15 mouse cellular contexts compared by ENCODE assay signal in the genomic region with DNA sequence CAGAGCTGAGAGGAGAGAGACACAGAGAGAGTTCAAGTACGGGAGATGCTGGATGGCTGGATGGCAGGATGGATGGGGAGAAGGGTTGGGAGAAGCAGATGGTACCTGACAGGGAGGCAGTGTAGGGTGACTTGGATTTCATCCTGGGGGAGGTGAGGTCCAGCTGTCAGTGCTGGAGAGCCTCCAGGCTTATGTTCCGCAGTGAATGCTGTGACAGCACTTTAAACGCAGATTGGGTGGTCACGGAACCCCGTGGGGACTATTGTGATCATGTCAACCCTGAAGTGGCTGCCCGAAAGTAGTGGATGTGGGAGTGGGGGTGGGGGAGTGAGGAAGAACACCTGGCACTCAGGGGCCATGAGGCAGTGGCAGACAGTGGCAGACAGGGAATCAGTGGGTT. TPM values are rescaled to one million over a fixed set of nuclear protein-coding genes. Genes with fewer than 3 reads are reported as not detected.
"Had no signal": no experiment of that assay in that cellular context is flagged by ENCODE, and none has a peak within 500 bp of the region (broad histone marks: within the 10 kb centered on the region; RNA-seq: fewer than 3 reads in every experiment).

No protein-coding gene starts in this region.

- H3K4me1 ChIP-seq: liver, embryonic 12.5 days had no signal

- ATAC-seq: liver, embryonic 12.5 days; midbrain, embryonic 16.5 days had no signal

- H3K27ac ChIP-seq: left cerebral cortex, adult 2 months; limb, embryonic 15.5 days; liver, embryonic 12.5 days; midbrain, embryonic 12.5 days; stomach, postnatal 0 days had no signal

- H3K36me3 ChIP-seq: limb, embryonic 15.5 days; liver, embryonic 12.5 days; midbrain, embryonic 12.5 days had no signal

- H3K4me2 ChIP-seq: limb, embryonic 15.5 days; liver, embryonic 12.5 days; lung, embryonic 14.5 days; midbrain, embryonic 12.5 days had no signal

- H3K9ac ChIP-seq: limb, embryonic 15.5 days; liver, embryonic 12.5 days; lung, embryonic 14.5 days; midbrain, embryonic 12.5 days had no signal

- DNase-seq: kidney, postnatal 14 days; lung, embryonic 14.5 days; lung, postnatal 10 days; lung, postnatal 4 days; thymus, postnatal 4 days had no signal

- H3K9me3 ChIP-seq: limb, embryonic 15.5 days; liver, embryonic 12.5 days; midbrain, embryonic 12.5 days had no signal

- H3K4me3 ChIP-seq: left cerebral cortex, adult 2 months; limb, embryonic 15.5 days; liver, embryonic 12.5 days; midbrain, embryonic 12.5 days had no signal

RNA-seq across cellular contexts. Expression of a gene that starts 3.7 kb away (rescaled TPM):
- polyA plus RNA-seq: liver, embryonic 12.5 days; liver, embryonic 16.5 days; lung, embryonic 14.5 days had no signal

RNA-seq across cellular contexts. Expression of a gene that starts 19.4 kb away (rescaled TPM):
- polyA plus RNA-seq: liver, embryonic 12.5 days; midbrain, embryonic 12.5 days; midbrain, embryonic 16.5 days; neural tube, embryonic 11.5 days had no signal

RNA-seq across cellular contexts. Expression of a gene that starts 26.7 kb away (rescaled TPM):
- polyA plus RNA-seq: large intestine, adult 2 months; limb, embryonic 11.5 days; limb, embryonic 15.5 days; liver, embryonic 12.5 days; liver, embryonic 16.5 days; lung, embryonic 14.5 days; midbrain, embryonic 12.5 days; midbrain, embryonic 16.5 days; neural tube, embryonic 11.5 days; stomach, postnatal 0 days had no signal

RNA-seq across cellular contexts. Expression of a gene that starts 39.8 kb away (rescaled TPM):
- polyA plus RNA-seq: large intestine, adult 2 months; limb, embryonic 11.5 days; limb, embryonic 15.5 days; liver, embryonic 12.5 days; liver, embryonic 16.5 days; lung, embryonic 14.5 days; midbrain, embryonic 12.5 days; midbrain, embryonic 16.5 days; neural tube, embryonic 11.5 days; stomach, postnatal 0 days had no signal
